Mouse (Mus musculus): Measurements from ENCODE around the gene Gm10134. TPM values are rescaled to one million over a fixed set of nuclear protein-coding genes. Genes with fewer than 3 reads are reported as not detected.

Gm10134 gene
- polyA plus RNA-seq, 1 experiment from 2014 or later, result 0.61 TPM

DNA sequence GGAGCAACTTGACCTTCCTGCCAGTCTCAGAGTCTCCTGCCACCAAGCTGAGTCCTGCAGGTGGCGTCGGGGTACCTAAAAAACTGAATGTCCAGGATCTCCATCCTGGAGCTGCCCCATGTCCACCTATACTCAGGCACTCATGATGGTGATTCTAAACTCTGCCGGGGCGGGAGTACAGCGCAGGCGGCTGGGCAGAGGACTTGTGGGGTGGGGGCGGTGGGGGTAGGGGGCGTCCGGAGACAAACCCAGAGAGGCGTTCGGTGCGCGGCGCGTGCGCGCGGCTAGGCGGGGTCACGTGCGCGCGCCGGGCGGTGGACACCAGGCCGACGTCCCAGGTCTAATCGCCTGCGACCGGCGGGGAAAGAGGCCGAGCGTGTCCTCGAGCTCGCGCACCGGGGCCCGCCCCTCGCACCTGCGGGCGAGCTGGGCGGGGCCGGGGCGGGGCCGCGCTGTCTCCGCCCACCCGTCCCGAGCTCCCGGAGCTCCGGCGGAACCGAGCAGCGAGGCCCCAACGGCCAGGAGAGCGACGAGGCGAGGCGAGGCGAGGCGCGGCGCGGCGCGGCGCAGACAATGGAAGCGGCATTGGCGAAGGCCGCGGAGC lies 7.0 kb downstream of the Gm10134 start, which contains the start of gene Ralgds:
Gene Ralgds, plus strand, starts transcription at position 328 of the 604 bp plus-strand sequence.
- Histone ChIP-seq H3K4me3 (replicated peaks) (peak within 1 kb of the TSS; percentile 80), H3K4me1 (peaks cover 40% of the 10 kb centered on the region), H3K9me3 (no peaks in the 10 kb centered on the region), H3K9ac (peak within 1 kb of the TSS; percentile 95), H3K4me2 (peak within 1 kb of the TSS; percentile 78), H3K27me3 (peaks cover 14% of the 10 kb centered on the region; the same call in 1 of the 2 replicates), H3K27ac (peak within 1 kb of the TSS; percentile 87), H3K36me3 (replicated peaks) (peaks cover 7% of the 10 kb centered on the region; the same call in 1 of the 2 replicates)
- ATAC-seq (ENCODE audit: low FRiP score), result peak; percentile 75
- under 1% methylated on average over 56 of the region's 71 CpGs for WGBS

DNA sequence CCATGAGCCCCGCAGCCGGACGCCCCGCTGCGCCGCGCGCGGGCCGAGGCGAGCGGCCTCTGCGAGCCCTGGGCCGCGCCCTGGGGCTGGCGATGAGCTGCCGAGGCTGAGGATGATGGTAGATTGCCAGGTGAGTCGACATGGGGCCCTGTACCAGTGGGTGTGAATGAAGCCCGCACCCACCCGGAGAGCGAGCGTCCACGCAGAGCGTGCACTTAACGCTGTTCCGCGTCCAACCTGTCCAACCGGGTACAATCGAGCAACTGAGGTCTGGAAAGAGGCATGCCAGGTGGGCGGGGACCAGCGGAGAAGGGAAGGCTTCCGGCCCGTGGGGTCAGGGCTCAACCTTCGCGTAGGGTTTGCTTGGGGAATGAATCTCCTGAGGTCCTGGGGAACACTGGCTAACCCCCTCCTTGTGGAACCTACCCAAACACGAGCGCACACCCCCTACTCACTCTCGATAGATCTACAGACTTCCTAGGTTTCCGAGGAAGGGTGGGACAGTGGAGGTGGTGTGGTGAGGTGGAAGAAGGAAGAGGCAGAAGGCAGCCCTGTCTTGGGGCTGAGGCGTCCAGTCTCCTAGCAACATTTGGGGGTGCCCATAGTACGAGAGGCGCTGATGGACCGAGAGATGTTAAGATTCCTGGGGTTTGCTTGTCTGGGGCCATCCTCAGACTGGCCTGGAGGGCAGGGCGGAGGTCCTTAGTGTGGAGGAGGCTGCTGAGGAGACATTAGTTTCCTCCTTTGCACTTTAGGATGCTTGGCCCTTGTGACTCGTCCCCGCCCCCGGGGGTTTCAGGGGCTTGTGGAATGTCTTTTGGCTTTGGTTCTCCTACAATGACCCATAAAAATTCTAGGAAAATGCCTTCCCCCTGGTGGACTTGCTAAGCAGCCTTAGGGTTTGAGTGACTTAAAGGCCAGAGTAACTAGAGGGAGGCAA lies 7.8 kb downstream of the Gm10134 start:
- peak overlapping the region; percentile 87 for H3K27ac ChIP-seq
- ATAC-seq (ENCODE audit: low FRiP score), result peak; percentile 40
- WGBS, result 5% methylated on average over 47 of the region's 47 CpGs
- peak overlapping the region; percentile 95 for H3K9ac ChIP-seq
- H3K4me1 ChIP-seq, result peaks cover 48% of the 10 kb centered on the region
- peaks cover 14% of the 10 kb centered on the region; the same call in 1 of the 2 replicates for H3K27me3 ChIP-seq
- H3K9me3 ChIP-seq, result no peaks in the 10 kb centered on the region
- H3K4me2 ChIP-seq, result peak overlapping the region; percentile 78
- peak overlapping the region; percentile 80 for H3K4me3 ChIP-seq (replicated peaks)
- H3K36me3 ChIP-seq (replicated peaks), result peaks cover 7% of the 10 kb centered on the region; the same call in 1 of the 2 replicates

DNA sequence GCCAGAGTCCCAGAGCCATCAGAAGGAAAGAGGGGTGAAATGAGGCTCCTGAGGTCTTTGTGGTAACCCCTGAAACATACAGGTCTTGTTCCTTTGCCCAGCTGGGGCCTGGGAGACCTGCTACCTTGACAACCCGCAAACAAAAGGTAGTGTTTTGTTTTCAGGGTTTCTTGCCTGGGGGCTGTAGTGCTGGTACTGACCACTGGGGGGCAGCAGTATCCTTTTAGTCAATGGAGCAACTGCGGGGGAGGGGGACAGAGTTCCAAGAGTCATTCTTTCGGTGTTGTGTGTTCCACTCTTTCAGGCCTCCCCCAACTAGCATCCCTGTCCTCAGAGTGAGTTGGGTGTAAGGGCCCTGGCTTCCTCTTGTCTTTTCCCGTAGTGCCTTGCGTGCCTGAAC lies 8.6 kb downstream of the Gm10134 start:
- Histone ChIP-seq H3K27ac (0 out of 2 replicates have a peak overlapping the region, but pooled peaks have one; percentile 87), H3K4me2 (peak overlapping the region; percentile 78), H3K9ac (peak overlapping the region; percentile 95), H3K4me1 (peaks cover 54% of the 10 kb centered on the region), H3K9me3 (no peaks in the 10 kb centered on the region), H3K27me3 (peaks cover 14% of the 10 kb centered on the region; the same call in 1 of the 2 replicates), H3K4me3 (replicated peaks) (peak overlapping the region; percentile 80), H3K36me3 (replicated peaks) (peaks cover 7% of the 10 kb centered on the region; the same call in 1 of the 2 replicates)
- ATAC-seq (ENCODE audit: low FRiP score), result no peak; the same call in 1 of the 2 replicates
- 17% methylated on average over 5 of the region's 5 CpGs for WGBS

DNA sequence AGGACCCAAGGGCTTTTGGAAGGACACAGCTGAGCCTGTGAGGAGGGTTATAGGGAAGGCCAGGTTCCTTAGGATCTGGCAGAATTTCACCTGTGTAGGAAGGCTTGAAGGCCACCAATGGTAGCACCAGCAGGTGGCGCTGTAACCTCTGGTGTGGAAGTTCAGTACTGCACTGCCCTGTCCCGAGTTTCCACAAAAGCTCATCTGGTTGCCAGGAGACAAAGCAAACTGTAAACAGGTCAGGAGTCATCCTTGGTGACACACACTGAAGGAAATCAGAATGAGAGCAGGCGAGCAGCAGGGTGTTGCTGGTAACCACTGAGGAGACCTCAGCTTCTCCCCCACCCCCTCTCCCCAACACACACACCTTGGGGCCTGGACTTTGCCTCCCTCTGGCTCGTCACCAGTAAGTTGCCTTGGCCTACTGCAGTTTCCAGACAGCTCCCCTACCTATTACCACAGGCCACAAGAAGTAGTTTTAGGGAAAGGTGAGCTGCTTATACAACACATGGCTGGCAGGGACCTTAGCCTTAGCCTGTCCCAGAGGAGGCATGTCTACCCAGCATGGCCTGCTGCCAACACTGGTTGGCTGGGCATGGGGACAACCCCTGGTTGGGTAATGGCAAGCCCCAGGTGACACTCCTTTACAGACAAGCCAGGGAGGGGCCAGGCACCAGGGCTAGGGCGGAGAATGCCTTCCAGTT lies 11.5 kb downstream of the Gm10134 start:
- Histone ChIP-seq H3K9me3 (no peaks in the 10 kb centered on the region), H3K4me1 (peaks cover 65% of the 10 kb centered on the region), H3K27ac (0 out of 2 replicates have a peak overlapping the region, but pooled peaks have one; percentile 6), H3K4me3 (replicated peaks) (no peak overlapping the region), H3K27me3 (no peaks in the 10 kb centered on the region), H3K9ac (0 out of 2 replicates have a peak overlapping the region, but pooled peaks have one; percentile 13), H3K4me2 (no peak overlapping the region), H3K36me3 (replicated peaks) (peaks cover 7% of the 10 kb centered on the region; the same call in 1 of the 2 replicates)
- no peak for ATAC-seq (ENCODE audit: low FRiP score)
- WGBS, result 50% methylated on average over 5 of the region's 5 CpGs

DNA sequence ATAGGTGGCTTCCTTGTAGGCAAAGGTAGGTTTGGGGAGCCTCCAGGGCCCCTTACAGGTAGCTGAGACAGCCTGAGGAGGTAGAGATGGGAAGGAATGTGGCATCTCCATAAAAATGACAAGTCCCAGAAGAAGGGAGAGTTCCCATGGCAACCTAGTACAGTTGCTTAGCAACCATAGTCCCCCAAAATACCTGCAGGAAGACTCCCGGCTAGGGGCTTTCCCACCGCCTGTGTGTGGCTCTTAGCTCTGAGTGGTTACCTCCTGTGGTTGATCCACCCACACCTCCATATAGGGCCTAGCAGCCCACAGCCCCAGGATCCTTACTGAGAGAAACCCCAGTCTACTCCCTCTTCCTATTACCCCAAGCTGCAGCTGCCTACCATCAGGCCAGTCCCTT lies 12.3 kb downstream of the Gm10134 start:
- ATAC-seq (ENCODE audit: low FRiP score), result no peak
- no peak overlapping the region for H3K4me2 ChIP-seq
- no peaks in the 10 kb centered on the region for H3K27me3 ChIP-seq
- no peak overlapping the region for H3K27ac ChIP-seq
- WGBS, result 25% methylated on average over 2 of the region's 2 CpGs
- H3K36me3 ChIP-seq (replicated peaks), result peaks cover 7% of the 10 kb centered on the region; the same call in 1 of the 2 replicates
- no peaks in the 10 kb centered on the region for H3K9me3 ChIP-seq
- H3K9ac ChIP-seq, result 0 out of 2 replicates have a peak overlapping the region, but pooled peaks have one; percentile 9
- no peak overlapping the region for H3K4me3 ChIP-seq (replicated peaks)
- H3K4me1 ChIP-seq, result peaks cover 66% of the 10 kb centered on the region

DNA sequence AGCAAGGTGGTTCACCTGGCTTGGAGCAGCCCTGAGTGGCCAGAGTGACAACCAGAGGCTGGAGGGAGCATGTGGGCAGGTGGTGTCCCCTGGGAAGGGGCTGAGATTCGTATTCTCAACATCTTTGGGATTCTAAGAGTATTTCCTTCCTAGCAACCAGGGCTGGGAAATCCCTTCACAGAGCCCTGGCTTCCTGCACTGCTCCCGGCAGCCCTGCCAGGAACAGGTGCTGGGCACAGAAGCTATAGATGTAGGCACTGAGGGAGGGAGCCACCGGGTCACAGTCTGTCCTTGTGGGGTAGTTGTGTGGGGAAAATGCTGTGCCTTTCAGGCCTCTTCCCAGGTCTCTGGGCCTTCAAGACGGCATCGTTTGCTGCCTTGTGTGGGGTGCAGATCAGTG lies 14.7 kb downstream of the Gm10134 start:
- H3K4me1 ChIP-seq, result peaks cover 71% of the 10 kb centered on the region
- no peak overlapping the region for H3K27ac ChIP-seq
- no peaks in the 10 kb centered on the region for H3K27me3 ChIP-seq
- ATAC-seq (ENCODE audit: low FRiP score), result no peak
- H3K9ac ChIP-seq, result no peak overlapping the region
- H3K36me3 ChIP-seq (replicated peaks), result peaks cover 1% of the 10 kb centered on the region; the same call in 1 of the 2 replicates
- H3K4me3 ChIP-seq (replicated peaks), result no peak overlapping the region
- WGBS, result 64% methylated on average over 5 of the region's 5 CpGs
- no peak overlapping the region for H3K4me2 ChIP-seq
- no peaks in the 10 kb centered on the region for H3K9me3 ChIP-seq

DNA sequence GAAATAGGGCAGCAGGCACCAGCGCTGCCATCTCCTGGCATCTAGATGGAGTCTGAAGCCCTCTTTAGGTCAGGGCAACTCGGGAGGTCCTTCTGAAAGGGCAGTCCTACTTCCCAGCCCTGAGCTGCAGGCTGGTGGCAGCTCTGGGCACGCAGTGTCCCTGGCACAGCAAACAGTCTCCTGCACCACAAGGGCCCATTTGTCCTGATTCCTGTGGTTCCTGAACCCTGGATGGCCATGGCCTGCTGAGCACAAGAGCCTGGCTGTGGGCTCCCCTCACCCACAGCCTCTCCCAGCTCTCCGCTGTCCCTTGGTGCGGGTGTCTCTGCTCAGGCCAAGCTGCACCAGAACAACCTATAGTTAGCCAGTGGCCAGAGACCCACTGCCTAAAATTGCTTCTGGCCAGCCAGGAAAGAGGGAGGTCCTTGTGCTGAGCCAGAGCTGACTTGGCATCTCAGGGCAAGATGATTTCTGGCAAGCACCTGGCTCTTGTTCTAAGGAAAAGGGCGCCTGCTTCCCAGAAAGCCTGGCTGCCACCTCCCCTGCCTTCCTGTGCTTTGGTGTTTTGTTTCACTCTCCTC lies 15.8 kb downstream of the Gm10134 start:
- ATAC-seq (ENCODE audit: low FRiP score), result no peak
- H3K9ac ChIP-seq, result no peak overlapping the region
- H3K27ac ChIP-seq, result no peak overlapping the region
- no peaks in the 10 kb centered on the region; the same call in 1 of the 2 replicates for H3K36me3 ChIP-seq (replicated peaks)
- no peaks in the 10 kb centered on the region for H3K9me3 ChIP-seq
- WGBS, result 83% methylated on average over 6 of the region's 6 CpGs
- H3K4me2 ChIP-seq, result no peak overlapping the region
- no peak overlapping the region for H3K4me3 ChIP-seq (replicated peaks)
- H3K4me1 ChIP-seq, result peaks cover 71% of the 10 kb centered on the region
- no peaks in the 10 kb centered on the region for H3K27me3 ChIP-seq

DNA sequence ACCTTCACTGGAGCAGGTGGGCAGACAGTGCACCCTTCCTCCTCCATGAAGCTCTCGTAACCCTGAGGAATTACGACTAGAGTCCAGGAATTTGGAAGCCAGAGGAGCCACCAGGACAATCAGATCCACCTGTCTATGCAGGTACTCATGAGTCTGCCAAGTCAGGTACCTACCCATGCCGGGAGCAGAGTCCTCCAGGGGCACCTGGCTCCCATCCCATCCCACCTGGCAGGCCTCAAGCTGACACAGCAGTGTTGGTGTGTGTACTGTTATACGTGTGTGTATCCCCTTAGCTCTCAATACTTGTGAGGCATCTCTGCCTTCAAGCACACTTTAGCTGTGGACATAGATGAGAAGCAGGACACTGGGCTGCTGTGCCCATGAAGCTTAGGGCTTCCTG lies 16.3 kb downstream of the Gm10134 start:
- Histone ChIP-seq H3K27ac (no peak overlapping the region), H3K9ac (no peak overlapping the region), H3K9me3 (no peaks in the 10 kb centered on the region), H3K4me1 (peaks cover 69% of the 10 kb centered on the region), H3K4me3 (replicated peaks) (no peak overlapping the region), H3K4me2 (no peak overlapping the region), H3K36me3 (replicated peaks) (no peaks in the 10 kb centered on the region; the same call in 1 of the 2 replicates), H3K27me3 (no peaks in the 10 kb centered on the region)
- WGBS, result 88% methylated on average over 4 of the region's 4 CpGs
- no peak for ATAC-seq (ENCODE audit: low FRiP score)

DNA sequence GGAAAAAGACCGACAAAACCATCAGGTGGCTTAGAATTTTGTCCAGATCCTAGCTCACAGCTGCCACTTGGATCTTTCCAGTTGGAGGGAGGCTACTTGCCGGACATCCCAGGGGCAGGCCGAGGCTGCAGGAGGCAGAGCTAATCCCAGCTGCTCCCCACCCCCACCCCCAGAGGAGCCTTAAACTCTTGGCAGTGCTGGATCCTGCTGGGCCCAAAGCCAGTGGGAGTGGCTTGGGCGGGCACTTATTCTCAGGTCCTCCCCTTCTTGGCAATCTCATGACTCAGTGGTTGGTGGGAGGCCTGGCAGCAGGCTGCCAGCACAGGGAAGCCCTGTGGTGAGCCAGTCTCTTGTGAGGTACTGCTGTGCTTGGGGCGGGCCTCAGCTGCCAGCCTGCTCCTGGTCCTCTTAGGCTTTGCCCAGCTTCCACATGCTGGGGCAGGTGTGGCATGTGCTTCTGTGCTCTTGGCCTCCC lies 17.8 kb downstream of the Gm10134 start:
- WGBS, result 15% methylated on average over 5 of the region's 5 CpGs
- H3K36me3 ChIP-seq (replicated peaks), result no peaks in the 10 kb centered on the region; the same call in 1 of the 2 replicates
- no peaks in the 10 kb centered on the region for H3K27me3 ChIP-seq
- ATAC-seq (ENCODE audit: low FRiP score), result peak; percentile 75
- H3K9me3 ChIP-seq, result no peaks in the 10 kb centered on the region
- no peak overlapping the region for H3K4me3 ChIP-seq (replicated peaks)
- peak overlapping the region; percentile 68 for H3K27ac ChIP-seq
- H3K4me1 ChIP-seq, result peaks cover 67% of the 10 kb centered on the region
- H3K9ac ChIP-seq, result no peak overlapping the region
- H3K4me2 ChIP-seq, result no peak overlapping the region

DNA sequence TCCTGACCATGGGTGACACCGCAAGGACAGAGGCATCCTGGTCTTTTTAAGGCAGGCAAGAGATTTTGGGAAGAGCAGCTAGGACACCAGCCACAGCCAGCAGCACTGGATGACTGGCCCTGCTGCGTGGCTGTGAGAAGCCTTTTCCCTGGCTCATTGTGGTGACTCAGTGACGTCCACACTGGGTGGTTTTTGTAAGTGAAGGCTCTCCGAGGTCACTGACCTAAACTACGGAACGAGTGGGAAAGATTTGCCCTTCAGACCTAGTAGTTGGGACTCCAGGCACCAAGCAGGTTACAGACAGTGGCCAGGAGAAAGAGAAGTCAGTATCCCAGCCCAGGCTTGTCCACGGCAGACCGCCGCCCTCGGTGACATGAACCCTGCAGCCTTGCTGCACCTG lies 18.5 kb downstream of the Gm10134 start:
- no peak for ATAC-seq (ENCODE audit: low FRiP score)
- Histone ChIP-seq H3K4me1 (peaks cover 67% of the 10 kb centered on the region), H3K27ac (peak overlapping the region; percentile 89)

DNA sequence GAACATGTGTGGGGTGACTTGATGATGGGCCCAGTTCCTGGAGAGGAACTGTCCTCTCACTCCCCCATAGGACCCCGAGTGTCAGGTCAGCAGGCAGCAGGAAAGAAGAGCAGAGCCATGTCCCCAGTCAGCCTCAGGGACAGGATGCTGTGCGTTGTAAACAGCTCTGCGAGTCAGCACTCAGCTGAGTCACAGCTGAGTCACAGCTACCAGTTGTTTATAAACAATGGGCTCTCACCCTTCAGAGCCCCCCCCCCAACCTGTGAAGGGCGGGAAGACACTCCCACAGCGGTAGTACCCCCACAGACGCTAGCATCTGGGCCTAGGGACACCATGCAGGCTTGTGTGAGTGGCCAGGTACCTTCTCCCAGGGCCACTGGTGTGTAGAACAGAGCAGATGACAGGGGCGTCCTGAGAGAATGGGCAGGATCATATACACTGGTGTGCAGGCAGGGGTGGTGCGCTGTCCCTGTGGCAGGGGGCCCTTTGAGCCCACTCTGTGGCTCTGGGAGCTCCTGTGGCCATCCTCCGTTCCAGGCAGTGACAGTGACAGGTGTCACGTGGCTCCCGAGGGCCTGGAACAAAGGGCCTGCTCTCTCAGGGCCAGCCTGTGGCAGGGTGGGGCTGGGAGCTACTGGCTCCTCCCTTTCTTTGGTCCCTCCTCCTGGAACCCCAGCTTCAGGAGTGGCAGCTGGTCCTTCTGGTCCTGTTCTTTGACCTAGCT lies 19.5 kb downstream of the Gm10134 start:
- 14% methylated on average over 11 of the region's 11 CpGs for WGBS
- Histone ChIP-seq H3K36me3 (replicated peaks) (no peaks in the 10 kb centered on the region), H3K4me3 (replicated peaks) (no peak overlapping the region), H3K27me3 (no peaks in the 10 kb centered on the region), H3K4me2 (peak overlapping the region; percentile 30), H3K9me3 (no peaks in the 10 kb centered on the region), H3K27ac (peak overlapping the region; percentile 89), H3K4me1 (peaks cover 70% of the 10 kb centered on the region), H3K9ac (peak overlapping the region; percentile 45)
- peak; percentile 80 for ATAC-seq (ENCODE audit: low FRiP score)

More for the DNA sequence above, 18.5 kb downstream of the Gm10134 start:
- Histone ChIP-seq H3K4me2 (no peak overlapping the region), H3K9me3 (no peaks in the 10 kb centered on the region), H3K36me3 (replicated peaks) (no peaks in the 10 kb centered on the region; the same call in 1 of the 2 replicates), H3K4me3 (replicated peaks) (no peak overlapping the region), H3K9ac (no peak overlapping the region), H3K27me3 (no peaks in the 10 kb centered on the region)
- WGBS, result 78% methylated on average over 10 of the region's 10 CpGs
